Mouse (Mus musculus) neutrophil, adult 83 days (primary cell): ENCODE results near the gene Sgsh. TPM values are rescaled to one million over a fixed set of nuclear protein-coding genes. Genes with fewer than 3 reads are reported as not detected.

ENCODE experiments used
- total RNA-seq, 2 experiments: library from RNA; stranded (reverse); gene quantifications; one replicate each; pipeline ENCODE4 v1.2.4; 2023

Gene Sgsh
- 10 to 100 TPM; 12.8 TPM for total RNA-seq

GRCm38 (mm10) chr11:119355443-119356385 is at the start of gene Sgsh, which contains the start of gene Slc26a11:
TSS of gene Sgsh (minus strand) at chr11:119355536.
TSS of gene Slc26a11 (plus strand) at chr11:119355557.

GRCm38 (mm10) chr11:119392800-119393482 is 37.6 kb upstream of the Sgsh start, which contains the start of gene Rnf213:
TSS of gene Rnf213 (plus strand) at chr11:119393100.

GRCm38 (mm10) chr11:119307658-119307867 is 47.8 kb downstream of the Sgsh start, which contains the start of gene Card14:
TSS of gene Card14 (plus strand) at chr11:119307768.

GRCm38 (mm10) chr11:119299391-119300245 is 55.7 kb downstream of the Sgsh start, which contains the start of gene Eif4a3:
TSS of gene Eif4a3 (minus strand) at chr11:119300089.

Other genes with a start within 250 kb of the Sgsh start
- under 1 TPM; 0.42 to 0.64 TPM for gene Tbc1d16, start 127.0 kb downstream of the Sgsh start, total RNA-seq
- gene Ccdc40, start 127.0 kb downstream of the Sgsh start, total RNA-seq, result under 1 TPM; 0.48 to 0.55 TPM
- gene Gaa, start 87.6 kb downstream of the Sgsh start, total RNA-seq, result 10 to 100 TPM; 28.2 to 32.2 TPM
- 100 to 1,000 TPM; 120 to 140 TPM for gene Eif4a3, start 55.4 kb downstream of the Sgsh start, total RNA-seq
- gene Card14, start 47.8 kb downstream of the Sgsh start, total RNA-seq, result not detected
- gene Slc26a11, start within 50 bp of the Sgsh start, total RNA-seq, result 10 to 100 TPM in 1 of 2 experiments, 1 to 10 TPM in 1; 4.8 to 10.2 TPM
- gene Rnf213, start 37.6 kb upstream of the Sgsh start, total RNA-seq, result 10 to 100 TPM; 50.3 to 63.0 TPM
- gene Endov, start 135.8 kb upstream of the Sgsh start, total RNA-seq, result 10 to 100 TPM; 13.5 to 17.6 TPM
- not detected for gene Nptx1, start 192.2 kb upstream of the Sgsh start, total RNA-seq
- gene Rptor, start 247.4 kb upstream of the Sgsh start, total RNA-seq, result 10 to 100 TPM; 22.5 to 22.7 TPM